Mouse (Mus musculus) olfactory bulb, adult 2 months (tissue): ENCODE results near the gene Plk2.

Source experiments
- CTCF ChIP-seq: fragments of 200-500 bp; IDR thresholded peaks from 2 replicates; pipeline ENCODE4 v1.5.1; 2012; ENCODE audit warnings: low read depth, mild to moderate bottlenecking, low read length, moderate library complexity; ENCODE audit not compliant: insufficient read depth
- POLR2A ChIP-seq: fragments of 200-500 bp; IDR thresholded peaks from 2 replicates; pipeline ENCODE4 v1.6.1; 2012; ENCODE audit warnings: mild to moderate bottlenecking, low read depth, low read length, moderate library complexity; ENCODE audit not compliant: insufficient read depth

DNA sequence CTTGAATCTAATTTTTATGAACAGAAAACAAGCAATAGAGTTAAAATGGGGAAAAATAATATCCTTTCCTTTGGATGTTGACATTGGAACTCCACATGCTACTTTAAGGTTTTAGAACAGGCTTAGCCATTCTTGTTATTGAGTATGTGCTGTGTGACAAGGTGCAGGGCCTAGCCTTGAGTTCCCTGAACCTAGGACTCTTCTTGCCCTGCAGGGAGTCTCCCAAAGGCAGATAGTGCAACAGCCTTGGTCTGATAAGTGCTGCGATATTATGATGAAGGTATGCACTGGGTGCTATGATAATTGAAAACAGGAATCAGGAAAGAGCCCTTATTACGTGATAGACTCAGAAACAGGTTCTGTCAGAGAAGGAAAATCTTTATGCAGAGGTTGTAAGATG, 7.0 kb downstream of the Plk2 start:
- TF ChIP-seq POLR2A (no peak), CTCF (no peak)
